Mouse (Mus musculus): ENCODE measurements at regions not wholly inside any gene's neighbourhood (a gene's known extent, or its start where the extent isn't known, plus 50 kb on each side); places are given as distances from the start of the nearest gene placed in this dataset.
"Not testable (repeated sequence)": the region's sequence is repeated elsewhere in the genome, so short reads cannot be mapped to it uniquely, and the experiment has no call there.

- in situ Hi-C loops (cut with MseI, MboI) = loop anchor here in 1 of 2 experiments (10.0 to 25.0 kb wide), 2 partner anchors 228 to 370 kb away; no protein-coding TSS in a partner anchor
Measured at GRCm38 (mm10) chr11:31615107-31615811, 56.4 kb downstream of the Bod1 start.

- in situ Hi-C loops (cut with MseI, MboI) = loop anchor here in 1 of 2 experiments (10.0 to 25.0 kb wide), 2 partner anchors 227 to 370 kb away; no protein-coding TSS in a partner anchor
Measured at GRCm38 (mm10) chr11:31614394-31614713, 57.3 kb downstream of the Bod1 start.

DNA sequence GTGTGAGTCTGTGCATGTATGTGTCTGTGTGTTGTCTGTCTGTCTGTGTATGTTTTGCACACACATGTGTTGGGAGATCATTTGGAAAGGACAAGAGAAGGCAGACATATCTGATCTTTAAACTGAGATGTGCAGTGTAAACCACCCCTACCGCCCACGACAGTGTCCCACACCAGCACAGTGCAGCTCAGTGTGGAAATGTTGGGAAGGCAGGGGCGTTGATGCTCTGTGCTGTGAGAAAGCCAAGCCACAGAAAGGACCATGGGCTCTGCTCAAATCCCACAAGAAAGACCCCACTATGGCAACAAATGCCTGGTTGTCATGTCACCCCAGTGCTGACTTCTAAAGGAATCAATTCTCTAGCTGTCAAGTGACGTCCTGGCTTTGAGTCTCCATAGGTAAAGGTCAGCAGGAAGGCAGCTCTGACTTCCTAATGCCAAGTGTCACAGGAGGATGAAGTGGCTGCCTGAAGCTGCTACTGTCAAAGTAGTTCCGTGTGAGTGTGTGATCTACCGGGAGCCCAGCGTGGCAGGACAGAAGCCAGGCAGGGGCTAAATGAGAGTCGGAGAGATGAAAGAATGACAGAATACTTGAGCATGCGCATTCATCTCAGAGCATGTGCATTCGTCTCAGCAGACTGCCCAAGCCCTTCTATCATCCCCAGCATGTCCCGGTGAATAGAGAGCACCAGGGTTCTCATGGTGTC lies 57.8 kb downstream of the Bod1 start:
- in situ Hi-C loops (cut with MseI, MboI) = loop anchor here in 1 of 2 experiments (10.0 to 25.0 kb wide), 2 partner anchors 227 to 369 kb away; no protein-coding TSS in a partner anchor

DNA sequence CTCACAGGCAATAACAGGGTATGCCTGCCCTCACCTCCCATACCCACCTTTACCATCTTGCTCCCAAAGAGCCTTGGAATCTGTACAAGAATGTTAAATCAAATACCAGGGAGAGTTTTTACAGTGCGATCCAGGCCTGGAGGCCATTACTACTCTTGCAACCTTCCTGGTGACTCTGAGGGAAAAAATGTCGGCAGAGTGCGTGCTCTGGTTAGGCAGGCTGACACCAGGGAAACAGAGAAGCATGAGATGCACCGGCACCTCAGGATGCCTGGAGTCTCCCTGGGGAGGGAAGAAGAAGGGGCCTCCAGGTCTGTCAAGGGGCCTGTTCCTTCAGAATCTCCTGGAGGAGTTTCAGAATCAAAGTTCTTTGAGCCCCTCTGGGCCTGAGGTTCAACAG lies 63.2 kb downstream of the Bod1 start:
- in situ Hi-C loops (cut with MseI, MboI) = loop anchor here in 1 of 2 experiments (25.0 kb wide), 1 partner anchor 221 kb away; no protein-coding TSS in a partner anchor

DNA sequence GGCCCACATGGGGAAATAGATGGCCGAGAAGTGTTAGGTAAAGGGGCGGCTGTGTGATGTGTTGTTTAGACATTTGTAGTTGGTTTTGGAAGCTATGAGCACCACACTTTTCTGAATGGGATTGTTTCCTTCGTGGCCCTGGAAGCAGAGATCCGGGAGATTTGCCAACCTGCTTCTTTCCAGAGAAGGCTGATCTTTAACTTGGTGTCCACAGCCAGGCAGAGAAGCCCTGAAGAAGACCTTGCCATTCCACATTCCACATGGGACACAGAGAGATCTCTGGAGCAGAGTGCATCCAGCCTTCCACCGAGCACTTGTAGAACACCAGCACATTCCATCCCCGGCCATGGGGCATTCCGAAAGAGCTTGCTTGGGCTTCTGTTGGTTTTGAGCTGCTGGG lies 70.2 kb downstream of the Bod1 start:
- in situ Hi-C loops (cut with MseI, MboI) = loop anchor here in 1 of 2 experiments (25.0 kb wide), 1 partner anchor 214 kb away; no protein-coding TSS in a partner anchor

- in situ Hi-C loops (cut with MseI, MboI) = no loop called here
Measured at GRCm38 (mm10) chr11:31593604-31594003, 78.1 kb downstream of the Bod1 start.

DNA sequence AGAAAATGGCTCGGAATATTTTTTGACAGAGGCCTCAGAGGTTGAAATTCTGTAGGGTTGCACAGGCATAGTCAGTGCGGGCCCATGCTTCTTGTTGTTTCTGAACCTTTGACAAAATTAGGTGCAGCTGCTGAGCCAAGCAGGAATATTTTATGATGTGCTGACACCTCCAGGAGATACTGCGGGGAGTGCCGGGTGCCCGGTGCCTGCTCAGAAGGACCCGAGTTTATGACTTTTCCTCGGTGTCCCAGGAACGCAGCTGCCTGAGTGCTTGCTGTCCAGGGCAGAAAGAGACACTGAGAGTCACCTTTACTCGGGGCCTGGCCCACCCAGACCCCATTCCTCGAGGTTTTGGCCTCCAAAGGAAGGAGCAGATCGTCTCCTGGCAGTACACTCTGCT lies 79.6 kb downstream of the Bod1 start:
- in situ Hi-C loops (cut with MseI, MboI) = no loop called here

GRCm38 (mm10) chr11:31591037-31591554 lies 80.6 kb downstream of the Bod1 start:
- in situ Hi-C loops (cut with MseI, MboI) = no loop called here

GRCm38 (mm10) chr11:31574941-31575340 lies 96.7 kb downstream of the Bod1 start:
- in situ Hi-C loops (cut with MseI, MboI) = no loop called here

DNA sequence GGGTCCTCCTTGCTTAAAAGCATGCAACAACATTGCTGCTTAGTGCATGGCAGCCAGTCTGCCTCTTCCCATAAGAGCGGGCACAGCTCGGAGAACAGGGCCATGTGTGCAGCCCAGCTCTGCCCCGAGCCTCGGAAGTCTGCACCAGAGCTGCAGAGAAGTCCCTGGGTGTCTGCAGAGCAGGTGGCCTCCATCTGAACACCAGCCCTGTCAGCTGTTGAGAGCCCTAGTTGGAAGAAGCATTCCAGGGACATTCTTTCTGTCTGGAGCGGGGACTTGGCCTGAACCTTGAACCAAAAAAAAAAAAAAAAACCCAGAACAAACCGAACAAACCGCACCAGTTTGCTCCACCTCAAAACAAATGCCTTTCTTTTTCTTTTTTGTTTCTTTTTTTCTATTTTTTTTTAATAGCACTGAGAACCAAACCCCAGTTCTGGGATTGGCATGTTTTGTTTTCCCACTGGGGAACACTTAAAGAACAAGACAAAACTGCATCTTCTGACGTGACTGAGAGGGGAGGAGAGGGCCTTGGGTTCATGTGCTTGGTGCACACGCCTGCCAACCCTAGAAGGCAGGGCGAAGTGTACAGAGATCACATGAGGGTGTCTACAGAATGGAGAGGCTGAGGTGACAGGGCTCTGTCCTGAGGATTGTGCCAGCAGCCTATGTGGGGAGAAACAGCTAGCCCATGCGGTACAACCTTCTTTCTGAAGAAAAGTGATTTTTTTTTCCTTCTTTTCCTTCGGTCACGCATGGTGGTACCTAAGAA lies 106.8 kb downstream of the Bod1 start:
- in situ Hi-C loops (cut with MseI, MboI) = no loop called here

DNA sequence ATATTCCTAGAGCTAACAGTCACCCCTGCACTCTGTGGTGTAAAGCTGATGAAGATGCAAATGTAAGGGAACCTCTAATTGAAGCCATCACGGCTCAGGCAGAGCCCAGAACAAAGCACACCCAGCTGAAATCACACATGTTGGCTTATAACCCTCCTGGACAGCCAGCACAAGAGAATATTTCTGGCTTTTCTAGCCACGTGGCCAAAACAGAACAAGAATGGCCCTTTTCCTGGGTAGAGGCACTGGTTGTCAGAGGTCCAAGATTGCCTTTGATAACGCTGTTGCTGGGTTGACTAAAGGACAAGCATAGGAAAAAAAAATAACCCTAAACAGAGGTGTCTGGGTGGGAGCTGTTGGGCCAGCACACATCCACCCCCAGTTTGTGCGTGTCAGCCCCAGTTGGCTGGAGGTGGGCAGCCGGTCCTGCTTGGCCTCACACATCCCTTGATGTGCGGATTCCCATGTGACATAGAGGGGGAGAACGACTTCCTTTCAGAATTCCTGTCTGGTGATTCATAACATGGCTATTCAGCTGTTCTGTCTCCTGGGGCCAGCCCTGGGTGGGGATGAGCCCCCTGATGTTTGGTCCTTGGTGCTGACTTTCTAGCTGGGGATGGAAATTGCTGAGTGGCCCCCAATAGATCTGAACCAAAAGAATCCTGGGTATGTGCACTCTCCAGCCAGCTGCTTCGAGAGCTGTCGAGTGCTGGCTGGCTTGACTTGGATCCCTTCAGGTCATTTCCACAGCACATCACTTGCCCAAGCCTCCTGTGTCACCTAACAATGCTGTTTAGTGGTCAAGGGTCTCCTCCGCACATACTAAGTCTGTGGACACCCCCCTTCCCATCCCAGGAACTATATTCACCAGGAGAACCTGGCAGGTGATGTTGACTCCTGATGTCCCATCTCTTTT lies 107.6 kb downstream of the Bod1 start:
- in situ Hi-C loops (cut with MseI, MboI) = no loop called here

DNA sequence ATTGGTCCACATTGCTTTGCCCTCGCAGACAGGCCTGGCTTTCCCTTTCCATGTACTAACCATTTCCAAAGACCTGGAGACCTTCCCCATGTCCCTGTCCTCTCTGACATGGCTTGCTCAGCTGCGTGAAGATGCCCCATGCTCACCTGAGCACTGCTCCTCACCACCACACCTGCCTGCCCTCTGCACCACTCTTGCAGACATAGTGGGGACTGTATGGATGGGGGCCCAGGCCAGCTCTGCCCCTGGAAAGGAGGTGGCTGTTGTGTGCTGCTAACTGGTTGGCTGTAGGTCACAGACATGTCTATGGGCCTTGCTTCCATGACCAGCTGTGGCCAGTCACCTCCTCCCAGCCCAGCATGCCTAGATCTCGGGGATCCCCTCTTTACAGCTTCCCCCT lies 108.7 kb downstream of the Bod1 start:
- in situ Hi-C loops (cut with MseI, MboI) = no loop called here

DNA sequence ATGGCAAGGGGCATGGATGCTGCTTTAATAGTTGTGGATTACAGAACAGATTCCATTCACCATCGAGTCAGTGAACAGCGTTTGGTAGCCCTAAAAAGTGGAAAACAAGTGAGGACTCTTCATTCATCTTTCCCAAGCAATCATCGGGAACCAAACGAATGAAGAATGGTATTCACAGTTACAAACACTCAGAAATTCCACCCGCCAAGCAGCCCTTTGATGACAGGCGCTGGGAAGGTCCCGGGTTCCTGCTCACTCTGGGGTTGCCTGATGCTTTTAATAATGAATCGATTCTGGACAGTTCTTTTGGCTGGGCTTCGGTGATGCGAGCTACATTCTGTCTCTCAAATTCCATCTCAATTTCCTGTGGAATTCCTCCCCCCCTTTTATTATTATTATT lies 110.9 kb downstream of the Bod1 start:
- in situ Hi-C loops (cut with MseI, MboI) = no loop called here

- in situ Hi-C loops (cut with MseI, MboI) = no loop called here
Measured at GRCm38 (mm10) chr11:31555042-31555441, 116.6 kb downstream of the Bod1 start.

- in situ Hi-C loops (cut with MseI, MboI) = no loop called here
Measured at GRCm38 (mm10) chr11:31551614-31552271, 119.9 kb downstream of the Bod1 start.

DNA sequence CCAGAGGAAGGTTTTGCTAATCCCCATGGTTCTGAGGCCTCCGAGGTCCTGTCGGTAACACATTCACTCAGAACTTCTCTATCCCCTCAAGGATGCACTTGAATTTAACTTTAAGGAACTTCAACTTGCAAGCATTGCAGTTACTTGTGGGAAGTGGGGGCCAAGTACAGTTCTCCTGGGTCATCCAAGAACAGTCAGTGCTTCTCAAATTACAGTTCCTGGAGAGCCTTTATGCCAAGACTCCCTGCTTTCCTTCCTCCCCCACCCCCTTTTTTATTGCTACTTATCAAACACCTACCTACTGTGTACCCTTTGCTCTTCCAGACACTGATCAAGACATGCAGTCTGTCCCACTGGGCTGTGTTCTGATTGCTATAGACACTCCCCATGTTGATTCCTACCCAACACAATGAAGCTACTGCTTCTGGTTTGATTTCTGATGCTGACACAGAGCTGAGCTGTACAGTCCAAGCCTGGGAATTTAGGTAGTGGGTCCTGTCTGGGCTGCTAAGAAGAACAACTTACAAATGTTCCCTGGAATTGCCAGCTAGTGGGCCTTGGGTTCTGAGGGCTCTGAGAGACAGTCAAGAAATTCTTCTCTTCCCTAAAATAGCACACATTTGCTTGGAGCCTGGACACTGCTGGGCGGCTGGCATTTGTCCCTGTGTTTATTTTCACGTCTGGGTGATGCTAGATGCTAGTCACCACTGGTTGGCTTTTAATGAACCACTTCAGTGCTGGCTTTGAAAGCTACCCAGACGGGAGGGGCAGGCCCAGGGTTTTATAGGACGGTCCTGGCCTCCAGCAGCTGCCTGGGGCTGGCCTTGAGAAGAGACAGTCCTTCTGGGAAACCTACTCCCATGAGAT lies 120.7 kb downstream of the Bod1 start:
- in situ Hi-C loops (cut with MseI, MboI) = no loop called here

DNA sequence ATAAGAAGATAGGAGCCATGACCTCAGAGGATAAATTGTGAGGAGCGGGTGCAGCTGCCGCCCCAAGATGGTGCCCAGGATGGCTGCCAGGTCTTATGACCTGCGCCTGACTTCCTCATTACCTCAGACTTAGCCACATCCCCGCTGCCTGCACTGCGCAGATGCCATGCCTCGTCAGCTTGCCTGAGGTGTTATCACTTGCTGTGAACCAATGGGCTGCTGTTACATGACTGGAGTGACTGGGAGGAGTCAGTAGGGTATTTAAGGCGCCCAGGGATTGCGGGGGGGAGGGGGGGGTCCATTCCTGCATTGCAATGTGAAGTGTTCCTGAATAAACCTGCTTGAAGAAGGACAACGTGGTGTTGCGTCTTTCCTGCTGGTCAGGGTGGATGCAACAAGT lies 126.2 kb downstream of the Bod1 start:
- in situ Hi-C loops (cut with MseI, MboI) = not testable (repeated sequence)

DNA sequence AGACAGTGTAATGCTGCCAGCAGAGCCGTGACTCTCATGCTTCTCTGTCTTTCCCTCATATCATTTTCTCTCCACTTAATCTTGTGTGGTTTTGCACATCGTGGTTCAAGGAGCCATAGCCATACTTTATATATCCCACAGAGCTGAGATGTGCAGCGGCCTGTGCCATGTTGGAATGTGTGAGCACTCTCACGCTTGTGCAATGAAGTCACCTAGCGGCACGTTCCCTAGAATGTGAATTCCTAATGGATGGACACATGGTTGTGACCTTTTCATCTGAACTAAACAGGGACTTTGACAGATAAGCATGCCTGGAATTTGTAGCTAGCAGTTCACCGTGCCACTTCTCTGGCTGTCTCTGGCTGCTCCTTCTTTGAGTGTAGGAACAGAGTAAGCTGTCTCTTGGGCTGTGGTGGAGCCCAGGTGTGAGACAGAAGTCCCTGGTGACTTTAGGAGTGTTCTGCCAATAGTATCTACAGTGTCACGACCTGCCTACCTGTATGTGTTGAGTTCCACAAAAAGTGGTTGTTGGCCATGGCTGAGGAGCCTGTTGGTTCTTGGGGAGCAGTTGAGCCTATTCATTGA lies 129.0 kb downstream of the Bod1 start:
- in situ Hi-C loops (cut with MseI, MboI) = no loop called here

- in situ Hi-C loops (cut with MseI, MboI) = no loop called here
Measured at GRCm38 (mm10) chr11:31541425-31541824, 130.3 kb downstream of the Bod1 start.
